Mouse (Mus musculus): ENCODE measurements around the gene Glis2. TPM values are rescaled to one million over a fixed set of nuclear protein-coding genes. Genes with fewer than 3 reads are reported as not detected.

The Glis2 gene
- polyA plus RNA-seq, 1 experiment from 2014 or later: 23.7 TPM

- H3K4me3 ChIP-seq (ENCODE audit: low read length): no peak overlapping the region
- no peaks in the 10 kb centered on the region for H3K9me3 ChIP-seq (ENCODE audit: control insufficient read depth, low read length)
- no peak overlapping the region for H3K9ac ChIP-seq (ENCODE audit: low read length)
- H3K27ac ChIP-seq (ENCODE audit: low read length): no peak overlapping the region
- no peak for ATAC-seq (ENCODE audit: low read depth)
- H3K27me3 ChIP-seq (ENCODE audit: control insufficient read depth, insufficient read depth, low read depth, low read length): no peaks in the 10 kb centered on the region
- H3K36me3 ChIP-seq (ENCODE audit: control insufficient read depth, insufficient read depth, low read length): peaks cover 10% of the 10 kb centered on the region; the same call in 1 of the 2 replicates
- 61% methylated on average over 5 of the region's 5 CpGs for WGBS
- H3K4me2 ChIP-seq (ENCODE audit: low read depth, low read length): no peak overlapping the region
- H3K4me1 ChIP-seq (replicated peaks; ENCODE audit: control insufficient read depth, insufficient read depth, low read length): no peaks in the 10 kb centered on the region
Observed at GRCm38 (mm10) chr16:4670317-4670716, 75.8 kb downstream of the Glis2 start.

DNA sequence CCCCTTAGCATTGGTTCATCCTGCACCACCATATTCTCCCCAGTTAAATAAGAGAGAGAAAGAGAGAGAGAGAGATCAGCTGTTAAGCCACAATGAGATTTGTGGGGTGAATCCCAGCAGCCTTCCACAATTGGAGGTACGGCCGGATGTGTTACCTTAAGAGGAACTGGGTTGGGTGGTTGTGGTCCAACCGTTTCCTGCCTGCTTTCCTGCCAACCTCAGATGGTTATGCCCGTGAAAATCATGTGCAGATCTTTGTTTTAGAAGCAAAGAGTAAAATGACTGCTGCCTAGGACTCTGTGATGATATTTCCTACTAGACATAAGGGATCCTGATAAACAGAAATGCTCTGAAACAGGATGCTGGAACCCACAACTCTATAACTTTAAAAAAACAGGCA lies 79.6 kb downstream of the Glis2 start:
- Histone ChIP-seq H3K9ac (ENCODE audit: low read length) (no peak overlapping the region), H3K9me3 (ENCODE audit: control insufficient read depth, low read length) (no peaks in the 10 kb centered on the region), H3K27me3 (ENCODE audit: control insufficient read depth, insufficient read depth, low read depth, low read length) (no peaks in the 10 kb centered on the region), H3K36me3 (ENCODE audit: control insufficient read depth, insufficient read depth, low read length) (peaks cover 7% of the 10 kb centered on the region; the same call in 1 of the 2 replicates), H3K4me1 (replicated peaks; ENCODE audit: control insufficient read depth, insufficient read depth, low read length) (peaks cover 6% of the 10 kb centered on the region), H3K27ac (ENCODE audit: low read length) (no peak overlapping the region), H3K4me2 (ENCODE audit: low read depth, low read length) (no peak overlapping the region), H3K4me3 (ENCODE audit: low read length) (no peak overlapping the region)
- WGBS: 74% methylated on average over 4 of the region's 4 CpGs
- ATAC-seq (ENCODE audit: low read depth): no peak

Other genes starting within 250 kb of the Glis2 start
- 1.4 and 1.5 TPM in 2 replicates for gene Adcy9, start 174.2 kb upstream of the Glis2 start, polyA plus RNA-seq (2015; fragmentation: Nextera tagmentation; extraction: Ambion mirVana)
- 20.5 and 23.2 TPM in 2 replicates for gene Srl, start 52.9 kb upstream of the Glis2 start, polyA plus RNA-seq (2015; fragmentation: Nextera tagmentation; extraction: Ambion mirVana)
- gene Tfap4, start 34.9 kb upstream of the Glis2 start, polyA plus RNA-seq (2015; fragmentation: Nextera tagmentation; extraction: Ambion mirVana): 13.2 and 15.5 TPM in 2 replicates
- 89.9 and 96.2 TPM in 2 replicates for gene Pam16, start 30.3 kb downstream of the Glis2 start, polyA plus RNA-seq (2015; fragmentation: Nextera tagmentation; extraction: Ambion mirVana)
- 28.5 and 30.4 TPM in 2 replicates for gene Vasn, start 45.2 kb downstream of the Glis2 start, polyA plus RNA-seq (2015; fragmentation: Nextera tagmentation; extraction: Ambion mirVana)
- 61.3 and 61.9 TPM in 2 replicates for gene Dnaja3, start 45.3 kb downstream of the Glis2 start, polyA plus RNA-seq (2015; fragmentation: Nextera tagmentation; extraction: Ambion mirVana)
- 15.9 and 18.3 TPM in 2 replicates for gene Coro7, start 85.1 kb downstream of the Glis2 start, polyA plus RNA-seq (2015; fragmentation: Nextera tagmentation; extraction: Ambion mirVana)
- 60.6 and 62.5 TPM in 2 replicates for gene Nmral1, start 124.6 kb downstream of the Glis2 start, polyA plus RNA-seq (2015; fragmentation: Nextera tagmentation; extraction: Ambion mirVana)
- 110 and 114 TPM in 2 replicates for gene Hmox2, start 131.6 kb downstream of the Glis2 start, polyA plus RNA-seq (2015; fragmentation: Nextera tagmentation; extraction: Ambion mirVana)
- gene Cdip1, start 195.6 kb downstream of the Glis2 start, polyA plus RNA-seq (2015; fragmentation: Nextera tagmentation; extraction: Ambion mirVana): 90.4 and 93.4 TPM in 2 replicates
- gene 4930562C15Rik, start 240.7 kb downstream of the Glis2 start, polyA plus RNA-seq (2015; fragmentation: Nextera tagmentation; extraction: Ambion mirVana): 0.62 and 1.4 TPM in 2 replicates

Measured in lung, embryonic 16.5 days (tissue).